Mouse (Mus musculus) urinary bladder, postnatal 14 days (tissue): Measurements from ENCODE around the gene Ntf3.

Experiments
- DNase-seq: peaks from one replicate; pipeline ENCODE4 v3.0.0; 2021; ENCODE audit warnings: low spot score

Ntf3 gene

GRCm38 (mm10) chr6:126159279-126160066, 7.2 kb downstream of the Ntf3 start:
- peak; percentile 29 for DNase-seq

- no peak for DNase-seq
These were observed 10.8 kb downstream of the Ntf3 start for GRCm38 (mm10) chr6:126155928-126156327.

GRCm38 (mm10) chr6:126154372-126154982, 12.2 kb downstream of the Ntf3 start:
- peak; percentile 30 for DNase-seq

GRCm38 (mm10) chr6:126153154-126153553, 13.6 kb downstream of the Ntf3 start:
- no peak for DNase-seq

GRCm38 (mm10) chr6:126143659-126144058, 23.1 kb downstream of the Ntf3 start:
- DNase-seq = no peak

GRCm38 (mm10) chr6:126142741-126143140, 24.0 kb downstream of the Ntf3 start:
- no peak for DNase-seq

GRCm38 (mm10) chr6:126142021-126142554, 24.6 kb downstream of the Ntf3 start:
- DNase-seq = no peak

- peak; percentile 60 for DNase-seq
These were observed 25.2 kb downstream of the Ntf3 start for GRCm38 (mm10) chr6:126141472-126141871.

- DNase-seq = no peak
These were observed 25.7 kb downstream of the Ntf3 start for GRCm38 (mm10) chr6:126140961-126141360.

- no peak for DNase-seq
These were observed 26.3 kb downstream of the Ntf3 start for GRCm38 (mm10) chr6:126140416-126140815.

GRCm38 (mm10) chr6:126134155-126134906, 32.4 kb downstream of the Ntf3 start:
- no peak for DNase-seq

- no peak for DNase-seq
These were observed 38.5 kb downstream of the Ntf3 start for GRCm38 (mm10) chr6:126128238-126128637.

GRCm38 (mm10) chr6:126118247-126118646, 48.5 kb downstream of the Ntf3 start:
- DNase-seq = no peak

- DNase-seq = no peak
These were observed 49.5 kb downstream of the Ntf3 start for GRCm38 (mm10) chr6:126117191-126117590.

GRCm38 (mm10) chr6:126114934-126115633, 51.6 kb downstream of the Ntf3 start:
- no peak for DNase-seq

GRCm38 (mm10) chr6:126110892-126111835, 55.5 kb downstream of the Ntf3 start:
- no peak for DNase-seq

GRCm38 (mm10) chr6:126109184-126109583, 57.5 kb downstream of the Ntf3 start:
- DNase-seq = no peak

GRCm38 (mm10) chr6:126108771-126109170, 57.9 kb downstream of the Ntf3 start:
- DNase-seq = no peak

GRCm38 (mm10) chr6:126107398-126107797, 59.3 kb downstream of the Ntf3 start:
- DNase-seq = no peak

GRCm38 (mm10) chr6:126106798-126107173, 59.9 kb downstream of the Ntf3 start:
- no peak for DNase-seq
